Mouse (Mus musculus) kidney, adult 2 months (tissue): ENCODE results near the gene E130114P18Rik.

ENCODE experiments used
- CTCF ChIP-seq: fragments of 200-500 bp; conservative IDR thresholded peaks from 2 replicates; pipeline ENCODE4 v1.5.1; 2011; ENCODE audit warnings: low read depth, mild to moderate bottlenecking, control low read depth, low read length, moderate library complexity, mixed read lengths; ENCODE audit not compliant: insufficient read depth, insufficient read length
- POLR2A ChIP-seq: fragments of 200-500 bp; IDR thresholded peaks from one replicate; pipeline ENCODE4 v1.6.1; 2011; ENCODE audit warnings: low read depth, low read length, control low read depth

DNA sequence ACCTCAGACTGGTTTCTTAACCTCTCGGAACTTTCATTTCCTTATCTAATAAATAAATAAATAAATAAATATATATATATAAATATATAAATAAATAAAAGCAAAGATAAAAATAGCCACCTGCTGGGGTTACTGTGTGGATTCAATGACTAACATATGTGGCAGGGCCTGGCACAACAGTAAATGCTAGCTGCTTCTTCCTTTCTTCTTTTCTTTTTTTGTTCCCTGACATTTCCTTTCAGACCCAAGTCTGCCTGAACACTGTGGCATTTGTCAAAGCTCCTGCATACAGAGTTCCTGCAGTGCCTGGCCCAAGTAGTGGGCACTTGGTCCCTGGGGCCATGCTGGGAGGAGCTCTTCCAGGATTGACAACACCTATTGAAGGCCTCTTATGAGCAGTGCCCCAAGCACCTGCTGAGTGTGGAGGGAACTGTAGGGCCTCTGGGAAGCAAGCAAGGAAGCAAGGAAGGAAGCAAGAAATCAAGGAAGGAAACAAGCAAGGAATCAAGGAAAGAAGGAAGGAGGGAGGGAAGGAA, 142.1 kb downstream of the E130114P18Rik start:
- TF ChIP-seq CTCF (no peak), POLR2A (no peak)
